Mouse (Mus musculus): ENCODE measurements at regions not wholly inside any gene's neighbourhood (a gene's known extent, or its start where the extent isn't known, plus 50 kb on each side); places are given as distances from the start of the nearest gene placed in this dataset.

GRCm38 (mm10) chr7:94798101-94798500, 1372.9 kb upstream of the Tenm4 start:
- Histone ChIP-seq H3K9me3 (no peaks in the 10 kb centered on the region), H3K27me3 (replicated peaks) (no peaks in the 10 kb centered on the region), H3K27ac (replicated peaks) (no peak overlapping the region), H3K4me2 (peak overlapping the region; percentile 49), H3K4me3 (no peak overlapping the region), H3K36me3 (no peaks in the 10 kb centered on the region), H3K9ac (no peak overlapping the region), H3K4me1 (peaks cover 8% of the 10 kb centered on the region; the same call in 1 of the 2 replicates)
- 10% methylated on average over 9 of the region's 9 CpGs for WGBS
- ATAC-seq (ENCODE audit: extremely low read depth, insufficient number of reproducible peaks, low FRiP score, low TSS enrichment) = no peak

GRCm38 (mm10) chr7:94841197-94841596, 1329.8 kb upstream of the Tenm4 start:
- no peaks in the 10 kb centered on the region for H3K36me3 ChIP-seq
- no peak overlapping the region for H3K4me2 ChIP-seq
- ATAC-seq (ENCODE audit: extremely low read depth, insufficient number of reproducible peaks, low FRiP score, low TSS enrichment) = no peak
- no peak overlapping the region for H3K4me3 ChIP-seq
- WGBS = 80% methylated on average over 4 of the region's 4 CpGs
- no peaks in the 10 kb centered on the region for H3K27me3 ChIP-seq (replicated peaks)
- H3K9me3 ChIP-seq = no peaks in the 10 kb centered on the region
- no peak overlapping the region for H3K27ac ChIP-seq (replicated peaks)
- no peaks in the 10 kb centered on the region for H3K4me1 ChIP-seq
- H3K9ac ChIP-seq = no peak overlapping the region

GRCm38 (mm10) chr7:94851360-94851759, 1319.7 kb upstream of the Tenm4 start:
- Histone ChIP-seq H3K9me3 (no peaks in the 10 kb centered on the region), H3K36me3 (no peaks in the 10 kb centered on the region), H3K4me2 (no peak overlapping the region), H3K4me3 (no peak overlapping the region), H3K27ac (replicated peaks) (no peak overlapping the region), H3K9ac (no peak overlapping the region), H3K4me1 (no peaks in the 10 kb centered on the region), H3K27me3 (replicated peaks) (no peaks in the 10 kb centered on the region)
- ATAC-seq (ENCODE audit: extremely low read depth, insufficient number of reproducible peaks, low FRiP score, low TSS enrichment) = no peak
- 83% methylated on average over 13 of the region's 13 CpGs for whole genome bisulfite sequencing

GRCm38 (mm10) chr7:94856636-94857035, 1314.4 kb upstream of the Tenm4 start:
- WGBS = 80% methylated on average over 2 of the region's 2 CpGs
- H3K27me3 ChIP-seq (replicated peaks) = no peaks in the 10 kb centered on the region
- H3K9ac ChIP-seq = no peak overlapping the region
- ATAC-seq (ENCODE audit: extremely low read depth, insufficient number of reproducible peaks, low FRiP score, low TSS enrichment) = no peak
- no peaks in the 10 kb centered on the region for H3K9me3 ChIP-seq
- no peak overlapping the region for H3K27ac ChIP-seq (replicated peaks)
- no peak overlapping the region for H3K4me3 ChIP-seq
- H3K4me1 ChIP-seq = no peaks in the 10 kb centered on the region
- no peaks in the 10 kb centered on the region for H3K36me3 ChIP-seq
- no peak overlapping the region for H3K4me2 ChIP-seq

GRCm38 (mm10) chr7:94890711-94891430, 1280.2 kb upstream of the Tenm4 start:
- ATAC-seq (ENCODE audit: extremely low read depth, insufficient number of reproducible peaks, low FRiP score, low TSS enrichment) = no peak
- H3K9ac ChIP-seq = no peak overlapping the region
- 67% methylated on average over 2 of the region's 2 CpGs for WGBS

GRCm38 (mm10) chr7:94898088-94898487, 1273.0 kb upstream of the Tenm4 start:
- H3K4me1 ChIP-seq = no peaks in the 10 kb centered on the region
- no peaks in the 10 kb centered on the region for H3K27me3 ChIP-seq (replicated peaks)
- H3K4me2 ChIP-seq = no peak overlapping the region
- no peak overlapping the region for H3K27ac ChIP-seq (replicated peaks)
- ATAC-seq (ENCODE audit: extremely low read depth, insufficient number of reproducible peaks, low FRiP score, low TSS enrichment) = no peak
- H3K4me3 ChIP-seq = no peak overlapping the region
- 61% methylated on average over 3 of the region's 3 CpGs for WGBS
- H3K36me3 ChIP-seq = no peaks in the 10 kb centered on the region
- no peak overlapping the region for H3K9ac ChIP-seq
- H3K9me3 ChIP-seq = no peaks in the 10 kb centered on the region

More at GRCm38 (mm10) chr7:94890711-94891430, 1280.2 kb upstream of the Tenm4 start:
- H3K9me3 ChIP-seq = no peaks in the 10 kb centered on the region
- H3K27ac ChIP-seq (replicated peaks) = no peak overlapping the region
- H3K36me3 ChIP-seq = no peaks in the 10 kb centered on the region
- H3K4me3 ChIP-seq = no peak overlapping the region
- no peaks in the 10 kb centered on the region for H3K4me1 ChIP-seq
- no peaks in the 10 kb centered on the region for H3K27me3 ChIP-seq (replicated peaks)
- H3K4me2 ChIP-seq = no peak overlapping the region

- H3K27me3 ChIP-seq (replicated peaks) = no peaks in the 10 kb centered on the region
- H3K4me1 ChIP-seq = no peaks in the 10 kb centered on the region
- no peak overlapping the region for H3K27ac ChIP-seq (replicated peaks)
- WGBS = 64% methylated on average over 3 of the region's 3 CpGs
- no peak overlapping the region for H3K9ac ChIP-seq
- H3K4me2 ChIP-seq = no peak overlapping the region
- ATAC-seq (ENCODE audit: extremely low read depth, insufficient number of reproducible peaks, low FRiP score, low TSS enrichment) = no peak
- H3K4me3 ChIP-seq = no peak overlapping the region
- no peaks in the 10 kb centered on the region for H3K9me3 ChIP-seq
- no peaks in the 10 kb centered on the region for H3K36me3 ChIP-seq
Measured at GRCm38 (mm10) chr7:94926547-94927123, 1244.4 kb upstream of the Tenm4 start.

- H3K9me3 ChIP-seq = no peaks in the 10 kb centered on the region
- no peak overlapping the region for H3K27ac ChIP-seq (replicated peaks)
- no peaks in the 10 kb centered on the region for H3K4me1 ChIP-seq
- 67% methylated on average over 2 of the region's 2 CpGs for WGBS
- H3K9ac ChIP-seq = no peak overlapping the region
- H3K36me3 ChIP-seq = no peaks in the 10 kb centered on the region
- no peak overlapping the region for H3K4me2 ChIP-seq
- no peaks in the 10 kb centered on the region for H3K27me3 ChIP-seq (replicated peaks)
- H3K4me3 ChIP-seq = no peak overlapping the region
- ATAC-seq (ENCODE audit: extremely low read depth, insufficient number of reproducible peaks, low FRiP score, low TSS enrichment) = no peak
Measured at GRCm38 (mm10) chr7:94963758-94964299, 1207.2 kb upstream of the Tenm4 start.

GRCm38 (mm10) chr7:94967601-94968000, 1203.4 kb upstream of the Tenm4 start:
- H3K9me3 ChIP-seq = no peaks in the 10 kb centered on the region
- no peak overlapping the region for H3K27ac ChIP-seq (replicated peaks)
- H3K4me3 ChIP-seq = no peak overlapping the region

GRCm38 (mm10) chr7:94975037-94975775, 1195.8 kb upstream of the Tenm4 start:
- no peak for ATAC-seq (ENCODE audit: extremely low read depth, insufficient number of reproducible peaks, low FRiP score, low TSS enrichment)
- H3K36me3 ChIP-seq = no peaks in the 10 kb centered on the region
- H3K4me3 ChIP-seq = no peak overlapping the region
- H3K9ac ChIP-seq = no peak overlapping the region
- H3K9me3 ChIP-seq = no peaks in the 10 kb centered on the region
- H3K27ac ChIP-seq (replicated peaks) = no peak overlapping the region
- H3K27me3 ChIP-seq (replicated peaks) = no peaks in the 10 kb centered on the region
- no peak overlapping the region for H3K4me2 ChIP-seq
- no peaks in the 10 kb centered on the region for H3K4me1 ChIP-seq
- WGBS = 71% methylated on average over 2 of the region's 2 CpGs

More at GRCm38 (mm10) chr7:94967601-94968000, 1203.4 kb upstream of the Tenm4 start:
- H3K4me2 ChIP-seq = no peak overlapping the region
- H3K9ac ChIP-seq = no peak overlapping the region
- no peaks in the 10 kb centered on the region for H3K36me3 ChIP-seq
- no peak for ATAC-seq (ENCODE audit: extremely low read depth, insufficient number of reproducible peaks, low FRiP score, low TSS enrichment)
- H3K4me1 ChIP-seq = no peaks in the 10 kb centered on the region
- no peaks in the 10 kb centered on the region for H3K27me3 ChIP-seq (replicated peaks)

- no peak for ATAC-seq (ENCODE audit: extremely low read depth, insufficient number of reproducible peaks, low FRiP score, low TSS enrichment)
- Histone ChIP-seq H3K27me3 (replicated peaks) (no peaks in the 10 kb centered on the region), H3K36me3 (no peaks in the 10 kb centered on the region), H3K9me3 (no peaks in the 10 kb centered on the region), H3K9ac (no peak overlapping the region), H3K4me2 (no peak overlapping the region), H3K27ac (replicated peaks) (no peak overlapping the region), H3K4me3 (no peak overlapping the region), H3K4me1 (no peaks in the 10 kb centered on the region)
- WGBS = 79% methylated on average over 6 of the region's 6 CpGs
Measured at GRCm38 (mm10) chr7:94996258-94996657, 1174.8 kb upstream of the Tenm4 start.
